Mouse (Mus musculus) thymus, postnatal 4 days (tissue): Measurements from ENCODE around the gene Gtf2h3.
"Not testable (repeated sequence)": the region's sequence is repeated elsewhere in the genome, so short reads cannot be mapped to it uniquely, and the experiment has no call there.

Source experiments
- DNase-seq: peaks from one replicate; pipeline ENCODE4 v3.0.0; 2021

The Gtf2h3 gene

GRCm38 (mm10) chr5:124575467-124575866 lies 3.5 kb upstream of the Gtf2h3 start:
- no peak for DNase-seq

GRCm38 (mm10) chr5:124582515-124582914 lies 3.6 kb downstream of the Gtf2h3 start:
- DNase-seq, result no peak

GRCm38 (mm10) chr5:124592768-124593167 lies 13.8 kb downstream of the Gtf2h3 start:
- no peak for DNase-seq

GRCm38 (mm10) chr5:124598224-124599174 lies 19.6 kb downstream of the Gtf2h3 start:
- peak; percentile 65 for DNase-seq

- not testable (repeated sequence) for DNase-seq
Observed at GRCm38 (mm10) chr5:124599726-124600125, 20.8 kb downstream of the Gtf2h3 start.

- DNase-seq, result peak; percentile 83
Observed at GRCm38 (mm10) chr5:124602349-124602748, 23.4 kb downstream of the Gtf2h3 start.

- DNase-seq, result no peak
Observed at GRCm38 (mm10) chr5:124604296-124604695, 25.4 kb downstream of the Gtf2h3 start.

GRCm38 (mm10) chr5:124605041-124605622 lies 26.2 kb downstream of the Gtf2h3 start:
- no peak for DNase-seq

GRCm38 (mm10) chr5:124610965-124611364 lies 32.0 kb downstream of the Gtf2h3 start:
- DNase-seq, result peak; percentile 76

GRCm38 (mm10) chr5:124614709-124615108 lies 35.8 kb downstream of the Gtf2h3 start:
- DNase-seq, result peak; percentile 60

- DNase-seq, result no peak
Observed at GRCm38 (mm10) chr5:124618711-124619110, 39.8 kb downstream of the Gtf2h3 start.

- no peak for DNase-seq
Observed at GRCm38 (mm10) chr5:124621362-124621761, 42.4 kb downstream of the Gtf2h3 start.

GRCm38 (mm10) chr5:124622890-124623289 lies 44.0 kb downstream of the Gtf2h3 start:
- no peak for DNase-seq

- no peak for DNase-seq
Observed at GRCm38 (mm10) chr5:124624291-124624690, 45.4 kb downstream of the Gtf2h3 start.

GRCm38 (mm10) chr5:124628448-124629363 lies 49.8 kb downstream of the Gtf2h3 start, which contains the start of gene Atp6v0a2:
Gene Atp6v0a2 (plus strand): TSS chr5:124628576.
- peak; percentile 99 for DNase-seq

GRCm38 (mm10) chr5:124629641-124630040 lies 50.7 kb downstream of the Gtf2h3 start:
- DNase-seq, result peak; percentile 29

GRCm38 (mm10) chr5:124631685-124632084 lies 52.7 kb downstream of the Gtf2h3 start:
- no peak for DNase-seq

- no peak for DNase-seq
Observed at GRCm38 (mm10) chr5:124632461-124632860, 53.5 kb downstream of the Gtf2h3 start.

- peak; percentile 45 for DNase-seq
Observed at GRCm38 (mm10) chr5:124633425-124633824, 54.5 kb downstream of the Gtf2h3 start.

GRCm38 (mm10) chr5:124635068-124635467 lies 56.1 kb downstream of the Gtf2h3 start:
- DNase-seq, result peak; percentile 45

GRCm38 (mm10) chr5:124636139-124636538 lies 57.2 kb downstream of the Gtf2h3 start:
- no peak for DNase-seq

GRCm38 (mm10) chr5:124636694-124637093 lies 57.8 kb downstream of the Gtf2h3 start:
- DNase-seq, result no peak

- DNase-seq, result peak; percentile 71
Observed at GRCm38 (mm10) chr5:124637300-124637699, 58.4 kb downstream of the Gtf2h3 start.
